Mouse (Mus musculus): Measurements from ENCODE around the gene Sod3. TPM values are rescaled to one million over a fixed set of nuclear protein-coding genes. Genes with fewer than 3 reads are reported as not detected.

The Sod3 gene
- not detected in 2 replicates for polyA plus RNA-seq (2012)

DNA sequence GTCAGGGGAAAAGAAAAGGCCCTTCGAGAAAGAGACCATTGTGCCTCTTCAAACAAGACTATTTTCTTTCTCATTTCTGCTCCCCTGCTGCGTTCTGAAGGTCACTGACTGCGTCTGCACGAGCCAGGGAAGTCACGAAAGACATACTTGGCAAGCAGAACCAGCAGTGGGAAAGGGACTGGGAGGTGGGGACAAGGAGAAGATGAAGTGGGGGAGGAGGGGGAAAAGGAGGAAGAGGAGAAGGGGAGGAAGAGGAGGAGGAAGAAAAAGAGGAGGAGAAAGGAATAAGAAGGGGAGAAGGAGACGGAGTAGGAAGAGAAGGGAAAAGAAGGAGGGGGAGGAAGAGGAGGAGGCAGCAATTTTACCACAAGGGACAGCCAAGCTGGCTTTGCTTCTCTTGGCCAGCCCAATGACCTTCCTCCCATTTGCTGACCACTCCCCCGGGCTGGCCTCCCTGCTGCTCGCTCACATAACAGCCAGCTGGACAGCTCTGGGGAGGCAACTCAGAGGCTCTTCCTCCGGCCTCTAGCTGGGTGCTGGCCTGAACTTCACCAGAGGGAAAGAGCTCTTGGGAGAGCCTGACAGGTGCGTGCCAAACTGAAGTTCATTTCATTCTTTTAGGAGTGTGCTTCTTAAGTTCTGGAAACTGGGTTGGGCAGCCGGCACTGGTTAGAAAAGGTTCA lies at the start of gene Sod3:
Sod3 (plus strand) TSS at position 324 of the 683 bp plus-strand sequence.
- no peak for TF ChIP-seq GATA1 (IDR thresholded peaks at IDR 0.05; ENCODE audit: low read length)

- no peak for TF ChIP-seq GATA1 (IDR thresholded peaks at IDR 0.05; ENCODE audit: low read length)
Observed at GRCm38 (mm10) chr5:52316926-52317325, 46.7 kb upstream of the Sod3 start.

GRCm38 (mm10) chr5:52319499-52319898 lies 44.1 kb upstream of the Sod3 start:
- TF ChIP-seq GATA1 (IDR thresholded peaks at IDR 0.05; ENCODE audit: low read length) = no peak

- no peak for TF ChIP-seq GATA1 (IDR thresholded peaks at IDR 0.05; ENCODE audit: low read length)
Observed at GRCm38 (mm10) chr5:52332120-52332519, 31.5 kb upstream of the Sod3 start.

DNA sequence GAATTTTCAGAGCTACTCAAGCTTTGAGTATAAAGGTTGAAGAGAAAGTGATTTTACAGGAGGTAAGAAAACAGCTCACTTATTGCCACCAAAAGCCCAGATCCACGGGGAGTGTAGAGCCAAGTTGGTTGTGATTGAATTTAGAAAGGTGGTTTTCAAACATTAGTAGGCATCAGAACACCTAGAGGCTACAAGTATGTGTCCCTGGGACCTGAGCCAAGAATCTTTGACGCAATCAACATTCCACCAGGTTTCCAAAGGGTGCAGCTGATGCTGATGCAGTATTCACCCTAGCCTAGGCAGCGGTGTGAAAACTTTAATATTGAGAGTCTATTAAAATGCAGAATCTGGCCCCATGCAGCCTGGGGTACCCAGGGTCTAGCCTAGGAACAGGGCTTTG lies 28.0 kb upstream of the Sod3 start:
- TF ChIP-seq GATA1 (IDR thresholded peaks at IDR 0.05; ENCODE audit: low read length) = no peak

DNA sequence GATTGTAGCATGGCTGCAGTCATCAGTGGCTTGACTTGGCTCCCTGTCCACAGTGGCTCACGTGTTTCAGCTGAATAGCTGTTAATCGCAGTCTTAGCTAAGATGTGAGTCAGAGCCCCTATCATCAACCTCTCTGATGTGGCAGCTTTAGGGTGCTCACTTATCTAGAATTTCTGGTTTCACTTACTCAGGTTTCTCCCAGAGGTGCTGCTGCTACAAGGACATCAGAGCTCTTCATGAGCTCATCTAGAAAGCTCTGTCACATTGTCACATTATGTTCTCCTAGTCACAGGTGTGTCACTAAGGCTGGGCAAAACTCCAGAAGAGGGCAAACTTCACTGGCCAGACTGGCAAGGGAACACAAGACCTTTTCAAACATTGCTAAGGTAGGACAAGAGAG lies 24.5 kb upstream of the Sod3 start:
- TF ChIP-seq GATA1 (IDR thresholded peaks at IDR 0.05; ENCODE audit: low read length) = no peak

GRCm38 (mm10) chr5:52346890-52347289 lies 16.7 kb upstream of the Sod3 start:
- TF ChIP-seq GATA1 (IDR thresholded peaks at IDR 0.05; ENCODE audit: low read length) = no peak

- TF ChIP-seq GATA1 (IDR thresholded peaks at IDR 0.05; ENCODE audit: low read length) = no peak
Observed at GRCm38 (mm10) chr5:52350451-52350850, 13.1 kb upstream of the Sod3 start.

GRCm38 (mm10) chr5:52351561-52351960 lies 12.0 kb upstream of the Sod3 start:
- TF ChIP-seq GATA1 (IDR thresholded peaks at IDR 0.05; ENCODE audit: low read length) = no peak

GRCm38 (mm10) chr5:52352730-52353129 lies 10.9 kb upstream of the Sod3 start:
- TF ChIP-seq GATA1 (IDR thresholded peaks at IDR 0.05; ENCODE audit: low read length) = no peak

- no peak for TF ChIP-seq GATA1 (IDR thresholded peaks at IDR 0.05; ENCODE audit: low read length)
Observed at GRCm38 (mm10) chr5:52354441-52354840, 9.2 kb upstream of the Sod3 start.

DNA sequence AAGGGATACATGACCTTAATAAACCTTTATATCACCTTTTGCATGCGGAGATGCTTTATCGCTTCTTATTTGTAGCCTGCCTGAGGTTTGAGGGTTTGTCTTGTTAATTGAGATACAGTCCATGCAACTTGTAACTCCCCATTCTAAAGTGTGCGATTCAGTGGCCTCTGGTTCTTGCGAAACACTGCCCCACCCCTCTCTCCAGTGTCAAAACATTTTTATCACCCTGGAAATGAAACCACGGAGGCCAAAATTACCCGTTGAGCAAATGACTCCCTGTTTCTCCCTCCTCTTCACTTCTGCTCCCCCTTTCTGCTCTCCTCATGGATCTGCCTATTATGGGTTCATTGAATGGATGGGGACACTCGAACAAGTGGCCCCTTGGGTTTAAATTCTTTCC lies 8.0 kb upstream of the Sod3 start:
- TF ChIP-seq GATA1 (IDR thresholded peaks at IDR 0.05; ENCODE audit: low read length) = no peak

GRCm38 (mm10) chr5:52357175-52357754 lies 6.3 kb upstream of the Sod3 start:
- TF ChIP-seq GATA1 (IDR thresholded peaks at IDR 0.05; ENCODE audit: low read length) = no peak

GRCm38 (mm10) chr5:52358120-52358519 lies 5.5 kb upstream of the Sod3 start:
- no peak for TF ChIP-seq GATA1 (IDR thresholded peaks at IDR 0.05; ENCODE audit: low read length)

DNA sequence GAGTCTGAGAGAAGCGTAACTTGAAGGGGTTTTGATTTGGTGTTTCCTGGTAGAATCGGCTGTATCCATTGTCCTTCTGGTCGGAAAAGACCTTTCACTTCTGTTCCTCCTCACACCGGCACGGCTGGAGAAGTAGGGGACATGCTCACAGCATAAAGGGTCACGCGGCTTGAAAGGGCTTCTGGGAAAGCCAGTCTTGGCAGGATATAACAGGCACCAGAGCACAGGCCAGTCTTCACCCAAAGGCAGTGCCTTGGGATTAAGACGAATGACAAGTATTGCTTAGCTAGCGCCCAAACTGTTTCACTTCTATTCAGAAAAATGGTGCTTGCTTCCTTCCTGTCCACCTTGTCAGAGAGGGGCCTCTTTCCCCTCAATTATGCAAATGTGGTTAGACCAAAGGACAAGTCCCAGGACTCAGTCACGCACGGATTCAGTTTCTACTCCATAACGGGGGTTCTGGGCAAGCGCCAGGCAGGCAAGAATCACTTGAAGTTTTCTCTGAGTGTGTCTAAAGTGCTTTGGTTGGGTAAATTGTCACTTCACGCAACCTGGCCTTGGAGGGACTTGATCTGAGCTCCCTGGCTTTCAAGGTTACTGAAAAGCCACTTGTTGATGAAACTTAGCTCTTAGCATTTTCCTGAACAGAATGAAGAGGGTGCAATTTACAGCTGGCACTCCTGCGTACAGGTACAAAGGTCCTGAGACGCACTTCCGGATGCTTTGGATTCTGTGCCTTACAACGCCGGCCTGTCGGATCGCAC lies 3.1 kb upstream of the Sod3 start:
- TF ChIP-seq GATA1 (IDR thresholded peaks at IDR 0.05; ENCODE audit: low read length) = no peak

DNA sequence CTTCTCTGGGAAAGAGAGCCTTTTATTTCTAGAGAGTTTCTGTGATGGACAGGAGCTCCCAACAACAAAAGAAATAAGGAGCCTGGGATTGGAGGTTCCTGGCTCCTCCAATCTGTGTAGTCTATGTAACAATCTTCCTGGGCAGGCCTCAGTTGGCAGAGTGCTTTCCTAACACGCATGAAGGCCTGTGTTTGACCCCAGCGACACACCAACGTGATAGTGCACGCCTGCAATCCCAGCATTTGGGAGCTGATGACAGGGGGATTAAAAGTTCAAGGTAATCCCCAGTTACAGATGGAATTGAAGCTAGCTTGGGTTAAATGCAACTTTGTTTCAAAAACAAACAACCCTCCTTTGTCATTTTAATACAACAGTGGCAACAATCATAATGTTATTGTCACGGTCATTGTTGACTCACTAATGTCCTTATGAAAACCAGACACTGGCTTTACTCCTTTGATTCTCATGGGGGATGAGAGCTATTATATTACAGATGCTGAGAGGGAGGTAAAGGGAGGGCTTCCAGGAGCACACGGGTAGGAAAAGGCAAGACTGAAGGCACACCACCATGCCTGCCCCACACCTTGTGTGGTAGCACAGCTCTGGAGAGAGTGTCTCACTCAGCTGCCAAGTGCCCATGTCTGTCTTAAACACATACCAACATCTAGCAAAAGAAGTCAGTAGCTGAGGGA lies 669 bp upstream of the Sod3 start:
- no peak for TF ChIP-seq GATA1 (IDR thresholded peaks at IDR 0.05; ENCODE audit: low read length)

Data from G1E-ER4 (cell line).